16 mouse cellular contexts compared by ENCODE assay signal in the genomic region with DNA sequence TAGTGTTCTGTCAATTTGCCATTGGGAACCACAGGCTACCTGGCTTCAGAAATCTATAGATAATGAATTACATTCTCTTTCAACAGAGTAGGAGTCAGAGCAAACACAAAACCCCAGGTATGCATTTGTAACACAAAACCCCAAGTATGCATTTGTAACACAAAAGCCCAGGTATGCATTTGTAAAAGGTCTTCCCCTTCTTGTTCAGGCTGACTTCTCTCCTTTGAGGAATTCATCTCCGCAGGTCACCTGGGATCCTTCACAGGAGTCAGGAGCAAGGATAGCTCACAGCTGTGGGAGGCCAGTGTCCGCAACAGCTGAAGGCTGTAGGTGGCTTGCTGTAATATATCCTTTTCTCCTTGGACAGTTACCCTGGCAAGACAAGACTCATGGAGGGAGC.
"Had no signal": no experiment of that assay in that cellular context is flagged by ENCODE, and none has a peak within 500 bp of the region (broad histone marks: within the 10 kb centered on the region; RNA-seq: fewer than 3 reads in every experiment).

No protein-coding gene starts in this region.

- H3K9ac ChIP-seq: limb, embryonic 13.5 days; liver, embryonic 12.5 days; liver, embryonic 15.5 days; lung, embryonic 15.5 days had no signal

- DNase-seq: kidney, adult 2 months; kidney, postnatal 25 days; liver; lung, adult 18-20 months; lung, postnatal 10 days; lung, postnatal 36 days; thymus, adult 18-20 months; thymus, postnatal 36 days had no signal

- H3K27ac ChIP-seq: kidney, postnatal 0 days; limb, embryonic 10.5 days; limb, embryonic 13.5 days; liver, embryonic 12.5 days; liver, embryonic 15.5 days; lung, embryonic 15.5 days had no signal

- H3K4me1 ChIP-seq: liver, embryonic 12.5 days; liver, embryonic 15.5 days; lung, embryonic 15.5 days; megakaryocyte, embryonic 14.5 days had no signal

- H3K4me3 ChIP-seq: limb, embryonic 10.5 days; limb, embryonic 13.5 days; liver, embryonic 12.5 days; liver, embryonic 15.5 days; lung, embryonic 15.5 days; megakaryocyte, embryonic 14.5 days had no signal

- H3K4me2 ChIP-seq: limb, embryonic 13.5 days; liver, embryonic 12.5 days; liver, embryonic 15.5 days; lung, embryonic 15.5 days; midbrain, embryonic 11.5 days had no signal

- ATAC-seq: liver, embryonic 12.5 days had no signal

- H3K36me3 ChIP-seq: limb, embryonic 10.5 days; limb, embryonic 13.5 days; liver, embryonic 12.5 days; liver, embryonic 15.5 days; lung, embryonic 15.5 days had no signal

- H3K9me3 ChIP-seq: limb, embryonic 10.5 days; limb, embryonic 13.5 days; liver, embryonic 12.5 days; liver, embryonic 15.5 days; lung, embryonic 15.5 days had no signal

- H3K27me3 ChIP-seq: limb, embryonic 13.5 days; liver, embryonic 12.5 days; liver, embryonic 15.5 days; lung, embryonic 15.5 days; megakaryocyte, embryonic 14.5 days had no signal
